Mouse (Mus musculus) limb, embryonic 14.5 days (tissue): Measurements from ENCODE around the gene Gm34302. TPM values are rescaled to one million over a fixed set of nuclear protein-coding genes. Genes with fewer than 3 reads are reported as not detected.

Source experiments
- ATAC-seq: fragments of 200-750 bp; cut with Nextera tagmentation; 2 replicates; pipeline ENCODE4 v1.8.0; 2017; ENCODE audit warnings: low read depth, moderate number of reproducible peaks, moderate TSS enrichment; ENCODE audit not compliant: low FRiP score
- DNase-seq: peaks from one replicate; pipeline ENCODE4 v3.0.0-alpha.2; 2015; ENCODE audit warnings: low spot score
- H3K27ac ChIP-seq: fragments of 300-500 bp; sonication (generic); replicated peaks from 2 replicates; pipeline ENCODE4 v1.5.1; 2014; ENCODE audit warnings: low read depth, mild to moderate bottlenecking, low read length, moderate library complexity, mixed read lengths
- H3K27me3 ChIP-seq: fragments of 300-500 bp; sonication (generic); 2 replicates; pipeline ENCODE4 v1.6.1; 2014; ENCODE audit warnings: low read length, mixed read lengths; ENCODE audit not compliant: control insufficient read depth, insufficient read depth
- H3K36me3 ChIP-seq: fragments of 300-500 bp; sonication (generic); 2 replicates; pipeline ENCODE4 v1.6.1; 2014; ENCODE audit warnings: mild to moderate bottlenecking, low read length, moderate library complexity, mixed read lengths; ENCODE audit not compliant: control insufficient read depth, insufficient read depth
- H3K4me1 ChIP-seq: fragments of 300-500 bp; sonication (generic); 2 replicates; pipeline ENCODE4 v1.6.1; 2014; ENCODE audit warnings: antibody characterized with exemption, low read length, mixed read lengths; ENCODE audit not compliant: control insufficient read depth, insufficient read depth
- H3K4me2 ChIP-seq: fragments of 300-500 bp; sonication (generic); replicated peaks from 2 replicates; pipeline ENCODE4 v1.6.1; 2014; ENCODE audit warnings: low read depth, mild to moderate bottlenecking, low read length, moderate library complexity; ENCODE audit not compliant: severe bottlenecking
- H3K4me3 ChIP-seq: fragments of 300-500 bp; sonication (generic); replicated peaks from 2 replicates; pipeline ENCODE4 v1.5.1; 2014; ENCODE audit warnings: low read length
- H3K9ac ChIP-seq: fragments of 300-500 bp; sonication (generic); 2 replicates; pipeline ENCODE4 v1.6.1; 2014; ENCODE audit warnings: mild to moderate bottlenecking, low read depth, low read length, moderate library complexity; ENCODE audit not compliant: severe bottlenecking
- H3K9me3 ChIP-seq: fragments of 300-500 bp; sonication (generic); 2 replicates; pipeline ENCODE4 v1.6.1; 2016; ENCODE audit warnings: low read length; ENCODE audit not compliant: control insufficient read depth
- POLR2A ChIP-seq: fragments of 200-500 bp; IDR thresholded peaks from 2 replicates; pipeline ENCODE4 v1.8.0; 2012; ENCODE audit warnings: inconsistent platforms, mild to moderate bottlenecking, moderate library complexity, borderline replicate concordance; ENCODE audit not compliant: insufficient read depth, insufficient read length; ENCODE audit errors: extremely low read depth
- WGBS: fragments of 180-500 bp; shearing (Covaris S2); extraction: QIAGEN DNeasy Blood & Tissue Kit; methylation state at CpG from one replicate; pipeline ENCODE4 v1.1.7; 2014; 5-methylcytosine and 5-hydroxymethylcytosine counted together
- polyA plus RNA-seq, 2 experiments: library from polyadenylated mRNA; depleted of rRNA in 1 of 2; stranded (reverse) in 1 of 2; unstranded in 1 of 2; fragments of >200 nt; fragmentation: Nextera tagmentation in 1 of 2; extraction: Ambion mirVana in 1 of 2; gene quantifications; 2 replicates each; pipeline versions ENCODE4 v1.2.1 to v1.2.3; 2012 to 2014

Gene Gm34302
- polyA plus RNA-seq, 2 experiments, result 1.2 TPM; not detected in 1

DNA sequence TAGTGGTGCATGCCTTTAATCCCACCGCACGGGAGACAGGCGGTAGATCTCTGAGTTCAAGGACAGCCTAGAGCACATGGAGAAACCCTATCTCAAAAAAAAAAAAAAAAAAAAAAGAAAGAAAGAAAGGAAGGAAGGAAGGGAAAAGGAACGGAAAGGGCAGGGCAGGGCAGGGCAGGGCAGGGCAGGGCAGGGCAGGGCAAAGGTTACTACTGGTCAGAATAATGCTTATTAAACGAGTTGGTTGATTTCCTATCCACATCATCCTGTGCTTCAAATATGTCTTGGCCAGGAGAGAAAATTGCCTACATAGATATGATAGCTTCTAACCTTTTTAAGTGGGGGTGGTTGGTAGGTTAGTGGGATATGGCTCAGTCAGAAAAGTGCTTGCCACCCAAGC, 25.2 kb upstream of the Gm34302 start:
- H3K9ac ChIP-seq, result no peak overlapping the region
- H3K4me3 ChIP-seq, result no peak overlapping the region
- no peak for TF ChIP-seq POLR2A
- H3K36me3 ChIP-seq, result no peaks in the 10 kb centered on the region
- DNase-seq (no peak), ATAC-seq (no peak)
- H3K4me2 ChIP-seq, result no peak overlapping the region
- H3K27ac ChIP-seq, result no peak overlapping the region
- H3K9me3 ChIP-seq, result no peaks in the 10 kb centered on the region
- no peaks in the 10 kb centered on the region for H3K4me1 ChIP-seq
- no peaks in the 10 kb centered on the region for H3K27me3 ChIP-seq
- 78% methylated on average over 5 of the region's 5 CpGs for WGBS

DNA sequence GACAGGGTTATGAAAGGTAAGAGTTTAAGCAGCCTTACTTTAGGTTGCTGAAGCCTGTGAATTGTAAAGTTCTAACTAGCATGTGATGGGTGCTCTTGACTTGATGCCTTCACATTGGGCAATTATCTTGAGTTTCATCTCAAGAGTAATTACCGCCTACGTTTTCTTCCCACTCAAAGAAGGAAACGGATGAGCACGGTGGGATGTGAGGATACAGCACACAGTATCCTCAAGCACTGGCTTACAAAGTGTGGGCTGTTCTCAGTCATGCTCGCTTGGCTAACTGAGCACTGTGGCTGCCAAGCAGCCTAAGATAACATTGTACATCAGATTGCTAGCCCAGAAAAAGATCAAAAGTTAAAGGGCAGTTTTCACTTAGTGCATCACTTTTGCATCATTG, 20.8 kb upstream of the Gm34302 start:
- DNase-seq, result no peak
- no peaks in the 10 kb centered on the region for H3K36me3 ChIP-seq
- H3K4me2 ChIP-seq, result no peak overlapping the region
- H3K9ac ChIP-seq, result no peak overlapping the region
- ATAC-seq, result no peak
- no peak overlapping the region for H3K27ac ChIP-seq
- H3K27me3 ChIP-seq, result no peaks in the 10 kb centered on the region
- TF ChIP-seq POLR2A, result no peak
- no peaks in the 10 kb centered on the region for H3K4me1 ChIP-seq
- WGBS, result 85% methylated on average over 5 of the region's 5 CpGs
- H3K9me3 ChIP-seq, result no peaks in the 10 kb centered on the region
- no peak overlapping the region for H3K4me3 ChIP-seq

DNA sequence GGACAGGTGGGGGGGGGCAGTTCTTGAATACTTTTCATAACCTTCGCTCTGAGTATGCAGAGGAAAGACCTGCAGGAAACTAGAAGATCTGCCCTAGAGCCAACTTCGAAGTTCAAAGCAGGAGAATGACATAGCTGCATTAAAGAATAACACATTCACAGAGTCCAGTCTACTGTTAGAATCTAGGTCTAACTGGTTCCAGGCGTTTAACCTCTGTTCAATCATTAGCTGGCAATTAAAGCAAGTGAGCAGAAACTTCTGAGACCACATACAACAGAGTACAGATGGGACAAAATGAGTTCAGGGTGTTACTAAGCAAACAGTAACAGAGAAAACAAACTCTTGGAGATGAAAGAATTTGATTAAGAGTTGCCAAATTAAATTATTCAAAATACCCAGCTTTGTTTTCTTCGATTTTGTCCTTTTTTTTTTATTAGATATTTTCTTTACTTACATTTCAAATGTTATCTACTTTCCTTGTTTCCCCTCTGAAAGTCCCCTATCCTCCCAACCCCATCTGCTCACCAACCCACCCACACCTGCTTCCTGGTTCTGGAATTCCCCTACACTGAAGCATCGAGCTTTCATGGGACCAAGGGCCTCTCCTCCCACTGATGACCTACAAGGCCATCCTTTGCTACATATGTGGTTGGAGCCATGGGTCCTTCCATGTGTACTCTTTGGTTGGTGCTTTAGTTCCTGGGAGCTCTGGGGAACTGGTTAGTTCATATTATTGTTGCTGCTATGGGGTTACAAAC, 11.1 kb upstream of the Gm34302 start:
- no peaks in the 10 kb centered on the region for H3K4me1 ChIP-seq
- TF ChIP-seq POLR2A, result no peak
- DNase-seq, result no peak
- WGBS, result 29% methylated on average over 5 of the region's 5 CpGs
- no peak overlapping the region for H3K4me2 ChIP-seq
- no peak for ATAC-seq
- H3K4me3 ChIP-seq, result no peak overlapping the region
- H3K27ac ChIP-seq, result no peak overlapping the region
- H3K36me3 ChIP-seq, result no peaks in the 10 kb centered on the region
- H3K9me3 ChIP-seq, result no peaks in the 10 kb centered on the region
- H3K27me3 ChIP-seq, result no peaks in the 10 kb centered on the region
- H3K9ac ChIP-seq, result no peak overlapping the region

DNA sequence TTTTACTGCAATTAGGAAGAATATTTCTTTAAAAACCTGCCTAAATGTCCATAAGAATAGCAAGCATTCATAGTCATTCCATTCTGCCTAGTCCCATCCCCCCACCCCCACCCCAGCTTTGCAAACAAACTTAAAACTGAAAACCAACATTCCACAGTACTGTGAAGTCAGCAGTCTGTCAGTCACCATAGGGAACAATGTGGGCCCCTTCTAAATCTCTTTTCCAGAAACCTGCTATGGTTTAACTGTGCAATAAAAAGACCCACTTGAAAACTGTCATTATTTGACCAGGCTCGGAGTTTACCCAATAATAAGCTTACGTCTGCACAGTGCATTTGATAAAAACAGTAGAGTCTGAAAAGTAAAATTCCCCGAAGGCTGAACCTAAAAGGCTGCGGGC, 9.9 kb upstream of the Gm34302 start:
- no peak overlapping the region for H3K9ac ChIP-seq
- H3K4me2 ChIP-seq, result no peak overlapping the region
- H3K9me3 ChIP-seq, result no peaks in the 10 kb centered on the region
- no peaks in the 10 kb centered on the region for H3K4me1 ChIP-seq
- TF ChIP-seq POLR2A, result no peak
- 12% methylated on average over 4 of the region's 4 CpGs for WGBS
- DNase-seq (peak; percentile 50), ATAC-seq (peak; percentile 87)
- H3K27me3 ChIP-seq, result no peaks in the 10 kb centered on the region
- H3K4me3 ChIP-seq, result no peak overlapping the region
- H3K27ac ChIP-seq, result peak overlapping the region; percentile 26; the same call in 1 of the 2 replicates
- H3K36me3 ChIP-seq, result no peaks in the 10 kb centered on the region

DNA sequence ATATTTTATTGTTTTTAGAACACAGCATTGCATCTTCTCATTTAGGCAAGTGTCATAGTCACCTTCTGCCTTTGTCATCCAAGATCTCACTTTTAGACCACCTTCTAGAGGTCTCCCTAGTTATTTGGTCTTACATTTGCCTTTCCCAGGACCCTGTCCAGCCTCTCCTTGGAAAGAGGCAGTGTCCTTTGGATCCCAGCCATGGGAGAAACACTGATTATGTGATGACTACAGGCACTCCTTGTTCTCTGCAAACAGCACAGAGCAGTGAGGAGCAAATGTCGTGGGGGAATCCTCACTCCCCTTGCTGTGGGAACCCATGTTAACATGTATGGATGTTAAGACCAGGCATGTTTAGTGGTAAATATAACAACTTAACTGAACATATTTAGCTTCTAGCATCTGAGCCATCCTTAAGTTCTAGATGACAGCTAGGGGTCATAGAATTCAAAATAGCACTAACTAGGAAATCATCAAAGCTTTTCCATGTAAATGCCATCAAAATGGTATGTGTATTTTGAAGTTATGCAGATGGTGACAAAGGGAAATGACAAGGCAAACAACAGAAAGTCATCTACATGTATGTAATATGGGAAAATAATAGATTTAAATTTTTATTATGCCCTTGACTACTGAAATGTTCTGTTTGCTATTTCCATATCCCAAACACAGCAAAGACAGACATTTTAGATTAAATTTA, 43.1 kb downstream of the Gm34302 start:
- WGBS, result 60% methylated on average over 1 of the region's 1 CpGs
- Histone ChIP-seq H3K36me3 (no peaks in the 10 kb centered on the region), H3K27me3 (no peaks in the 10 kb centered on the region), H3K9ac (no peak overlapping the region), H3K27ac (no peak overlapping the region), H3K4me2 (no peak overlapping the region), H3K9me3 (no peaks in the 10 kb centered on the region), H3K4me3 (no peak overlapping the region), H3K4me1 (no peaks in the 10 kb centered on the region)
- no peak for DNase-seq
- ATAC-seq, result no peak
- no peak for TF ChIP-seq POLR2A
